Mouse (Mus musculus) bone marrow macrophage, adult 2 months (primary cell): ENCODE measurements around the gene Rasgrp2. TPM values are rescaled to one million over a fixed set of nuclear protein-coding genes. Genes with fewer than 3 reads are reported as not detected.

Experiments
- H3K27ac ChIP-seq: 2 replicates; pipeline ENCODE4 v1.5.1; 2012; ENCODE audit warnings: low read depth, low read length; ENCODE audit not compliant: insufficient read depth
- H3K4me1 ChIP-seq: 2 replicates; pipeline ENCODE4 v1.6.1; 2012; ENCODE audit warnings: low read length; ENCODE audit not compliant: control insufficient read depth, insufficient read depth
- H3K4me3 ChIP-seq: 2 replicates; pipeline ENCODE4 v1.5.1; 2012; ENCODE audit warnings: mild to moderate bottlenecking, low read length, moderate library complexity; ENCODE audit not compliant: insufficient read depth
- CTCF ChIP-seq: IDR thresholded peaks from 2 replicates; pipeline ENCODE4 v1.5.1; 2012; ENCODE audit warnings: low read depth, mild to moderate bottlenecking, low read length, moderate library complexity
- POLR2A ChIP-seq: IDR thresholded peaks from 2 replicates; pipeline ENCODE4 v1.6.1; 2012; ENCODE audit warnings: mild to moderate bottlenecking, low read depth, low read length, borderline replicate concordance
- polyA plus RNA-seq: library from polyadenylated mRNA; stranded (reverse); fragments of >200 nt; gene quantifications from 2 replicates; pipeline ENCODE4 v1.2.4, GENCODE M21; 2012; ENCODE audit not compliant: missing spikeins, insufficient read depth, insufficient read length

Gene Rasgrp2
- 5.9 and 7.7 TPM in 2 replicates for polyA plus RNA-seq

DNA sequence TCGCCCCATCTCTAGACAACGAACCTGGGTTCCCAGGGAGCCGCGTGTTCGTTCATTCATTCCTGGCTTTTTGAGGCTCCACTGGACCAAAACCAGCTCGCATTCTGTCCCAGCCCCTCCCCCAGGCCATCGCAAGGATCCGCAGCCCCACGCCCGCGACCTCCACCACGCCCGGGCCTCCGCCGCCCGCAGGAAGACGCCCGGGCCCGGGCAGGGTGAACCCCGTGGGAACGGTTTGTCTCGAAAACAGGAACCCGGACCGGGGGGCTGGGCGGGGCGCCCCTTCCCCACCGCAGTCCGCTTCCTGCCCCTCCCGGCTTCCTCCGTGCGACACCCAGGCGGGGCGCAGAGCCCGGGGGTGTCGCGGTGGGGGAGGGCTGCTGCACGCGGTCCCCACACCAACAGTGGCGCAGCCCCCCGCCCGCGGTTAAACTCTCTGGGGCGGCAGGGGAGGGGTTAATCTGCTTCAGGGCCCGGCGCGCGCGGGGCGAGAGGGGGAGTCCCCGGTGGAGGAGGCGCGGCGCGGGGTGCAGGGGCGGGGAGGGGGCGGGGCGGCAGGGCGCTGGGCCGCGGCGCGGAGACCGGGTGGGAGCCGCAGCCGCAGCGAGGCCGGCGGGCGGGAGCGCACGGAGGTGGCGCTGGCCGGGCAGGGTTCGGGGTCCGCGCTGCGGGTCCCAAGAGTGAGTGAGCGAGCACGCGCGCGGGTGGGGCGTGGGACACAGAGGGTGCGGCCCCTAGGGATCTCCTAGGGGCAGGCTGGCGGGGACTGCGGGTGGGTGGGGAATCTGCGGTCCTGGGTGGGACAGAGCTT, at the start of gene Rasgrp2:
TSS of gene Rasgrp2 (plus strand) at position 56 of the 811 bp plus-strand sequence.
- TF ChIP-seq CTCF (no peak), POLR2A (no peak)
- Histone ChIP-seq H3K4me1 (peaks cover 9% of the 10 kb centered on the region), H3K4me3 (peak within 1 kb of the TSS; percentile 48), H3K27ac (no peak within 1 kb of the TSS)

DNA sequence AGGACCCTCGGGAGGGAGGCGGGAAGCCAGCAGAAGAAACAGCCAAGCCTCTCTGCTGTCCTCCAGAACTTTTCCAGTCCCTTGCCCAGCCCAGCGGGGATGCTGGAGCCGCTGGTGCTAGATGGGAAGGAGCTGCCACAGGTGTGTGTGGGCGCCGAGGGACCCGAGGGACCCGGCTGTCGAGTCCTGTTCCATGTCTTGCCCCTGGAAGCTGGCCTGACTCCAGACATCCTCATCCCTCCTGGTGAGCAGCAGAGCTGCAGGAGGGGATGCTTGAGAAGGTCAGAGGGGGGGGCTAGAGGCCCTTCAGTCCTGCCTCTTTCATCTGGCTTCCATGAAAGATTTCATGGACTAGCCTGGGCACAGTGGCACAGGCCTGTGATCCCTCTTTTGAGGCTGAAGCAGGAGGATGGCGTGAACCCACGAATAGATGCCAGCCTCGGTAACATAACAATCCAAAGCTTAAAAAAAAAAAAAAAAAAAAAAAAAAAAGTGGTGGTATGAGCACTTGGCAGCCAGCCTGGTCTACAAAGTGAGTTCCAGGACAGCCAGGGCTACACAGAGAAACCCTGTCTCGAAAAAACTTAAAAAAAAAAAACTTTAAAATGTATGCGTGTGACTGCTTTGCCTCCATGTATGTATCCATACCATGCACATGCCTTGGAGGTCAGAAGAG, 47.6 kb upstream of the Rasgrp2 start:
- Histone ChIP-seq H3K4me3 (no peak overlapping the region), H3K4me1 (peaks cover 7% of the 10 kb centered on the region), H3K27ac (no peak overlapping the region)
- TF ChIP-seq CTCF (no peak), POLR2A (no peak)

DNA sequence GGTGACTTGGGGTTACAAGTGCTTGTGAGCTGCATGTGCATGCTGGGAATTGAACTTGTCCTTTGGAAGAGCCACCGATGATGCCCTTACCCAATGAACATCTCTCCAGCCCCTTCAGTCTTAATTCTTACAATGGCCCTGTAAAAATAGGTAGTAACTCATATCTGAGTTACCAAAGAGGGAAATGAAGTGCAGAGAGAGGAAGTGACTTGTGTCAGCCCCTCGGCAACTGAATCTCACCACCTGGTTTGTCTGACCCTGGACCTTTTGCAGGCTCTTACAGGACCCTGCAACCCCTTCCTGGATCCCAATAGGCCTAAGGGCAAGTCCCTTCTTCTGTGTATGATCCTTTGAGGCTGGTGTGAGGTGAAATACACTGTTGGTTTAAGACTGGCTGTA, 47.0 kb upstream of the Rasgrp2 start:
- TF ChIP-seq CTCF = no peak
- no peak for TF ChIP-seq POLR2A
- Histone ChIP-seq H3K4me1 (peaks cover 7% of the 10 kb centered on the region), H3K27ac (no peak overlapping the region), H3K4me3 (no peak overlapping the region)

DNA sequence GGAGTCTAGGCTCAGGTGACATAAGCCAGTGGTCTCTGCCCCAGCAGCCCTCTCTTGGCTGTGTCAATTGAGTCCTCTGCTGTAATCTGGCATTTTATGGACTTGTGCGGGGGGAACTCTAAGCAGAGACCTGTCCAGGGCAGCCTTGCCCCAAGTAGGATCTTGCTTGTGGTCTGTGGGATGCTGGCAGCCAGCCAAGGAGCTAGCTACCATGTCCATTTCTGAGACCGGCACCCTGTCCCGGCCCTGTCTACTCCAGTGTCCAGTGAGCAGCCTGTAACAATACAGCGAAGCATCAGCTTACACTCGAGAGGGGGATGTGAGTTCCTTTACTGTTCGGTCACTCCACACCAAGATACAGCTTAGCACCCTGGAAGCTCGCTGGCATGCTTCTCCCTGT, 45.1 kb upstream of the Rasgrp2 start:
- Histone ChIP-seq H3K4me1 (peaks cover 7% of the 10 kb centered on the region), H3K27ac (no peak overlapping the region), H3K4me3 (no peak overlapping the region)
- no peak for TF ChIP-seq CTCF
- TF ChIP-seq POLR2A = no peak

DNA sequence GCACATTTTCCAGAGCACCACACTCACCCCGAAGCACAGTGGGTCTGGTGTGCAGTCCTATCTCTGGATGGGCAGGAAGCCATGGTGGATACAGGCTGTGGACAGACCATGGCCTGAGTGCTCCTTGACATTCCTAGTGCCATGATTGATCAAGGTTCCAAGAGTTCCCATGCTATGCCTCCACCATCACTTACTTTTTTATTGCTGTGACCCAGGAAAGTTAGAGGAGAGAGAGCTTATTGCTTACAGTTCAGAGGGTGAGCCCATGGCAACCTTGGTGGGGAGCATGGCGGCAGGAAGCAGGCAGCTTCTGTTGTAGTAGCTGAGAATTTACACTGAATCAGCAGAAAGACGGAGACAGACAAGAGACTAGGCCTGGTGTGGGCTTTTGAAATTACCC, 37.8 kb upstream of the Rasgrp2 start:
- Histone ChIP-seq H3K4me3 (no peak overlapping the region), H3K4me1 (peaks cover 8% of the 10 kb centered on the region), H3K27ac (no peak overlapping the region)
- TF ChIP-seq CTCF (no peak), POLR2A (no peak)

DNA sequence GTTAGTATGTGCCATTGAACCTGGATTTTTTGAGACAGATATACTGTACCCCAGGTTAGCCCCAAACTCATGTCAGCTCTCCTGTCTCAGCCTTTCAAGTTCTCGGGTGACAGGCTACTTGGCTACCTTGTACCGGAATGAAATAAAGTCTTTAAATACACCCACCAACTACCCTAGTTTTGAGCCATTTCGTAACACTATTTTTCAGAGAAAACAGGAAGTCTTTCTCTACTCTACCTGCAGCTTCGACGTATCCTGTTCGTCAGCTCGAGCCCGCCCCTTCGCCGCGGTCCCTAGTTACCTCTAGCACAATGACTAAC, 36.1 kb upstream of the Rasgrp2 start:
- Histone ChIP-seq H3K4me3 (peak overlapping the region; percentile 61), H3K27ac (peak overlapping the region; percentile 46), H3K4me1 (peaks cover 11% of the 10 kb centered on the region)
- no peak for TF ChIP-seq CTCF
- no peak for TF ChIP-seq POLR2A

DNA sequence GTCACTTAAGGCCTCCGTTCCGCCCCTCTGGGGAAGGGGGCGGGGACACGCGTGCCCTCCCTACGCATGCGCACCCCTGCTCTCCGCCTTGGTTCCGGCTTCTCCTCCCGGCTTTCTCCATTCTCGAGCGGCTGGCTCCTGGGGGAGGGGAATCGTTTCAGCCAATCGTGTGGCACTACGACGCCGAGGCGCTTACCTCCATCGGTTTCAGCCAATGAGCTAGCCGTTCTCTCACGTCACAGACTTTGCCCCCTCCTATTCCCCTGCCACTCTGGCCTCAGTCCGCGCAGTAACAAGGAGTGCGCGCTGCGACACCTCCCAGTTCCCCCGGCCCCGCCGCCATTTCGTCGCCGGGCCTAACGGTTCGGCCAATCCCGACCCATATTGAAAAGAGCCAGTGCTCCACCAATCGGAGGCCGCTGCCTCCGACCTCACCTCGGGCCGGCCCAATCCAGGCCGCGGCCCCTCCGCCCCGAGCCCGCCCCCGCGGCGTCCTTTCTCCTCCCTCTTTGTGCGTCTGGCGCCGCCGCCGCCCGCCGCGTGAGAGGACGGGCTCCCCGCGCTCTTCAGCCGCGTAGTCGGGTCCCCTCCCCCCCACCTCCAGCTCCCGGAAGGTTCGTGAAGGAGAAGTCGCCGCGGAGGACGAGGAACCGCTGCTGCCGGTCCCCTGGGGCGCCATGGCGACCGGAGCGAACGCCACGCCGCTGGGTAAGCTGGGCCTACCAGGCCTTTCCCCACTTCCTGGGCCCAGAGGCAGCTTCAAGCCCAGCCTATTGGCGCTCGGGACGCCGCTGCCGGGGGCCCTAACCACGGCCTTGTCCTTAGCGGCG, 35.5 kb upstream of the Rasgrp2 start, which contains the start of gene Sf1:
TSS of gene Sf1 (plus strand) at position 280 of the 830 bp plus-strand sequence.
- Histone ChIP-seq H3K4me1 (peaks cover 14% of the 10 kb centered on the region), H3K27ac (peak within 1 kb of the TSS; percentile 98), H3K4me3 (peak within 1 kb of the TSS; percentile 65)
- TF ChIP-seq POLR2A = no peak
- TF ChIP-seq CTCF = no peak

DNA sequence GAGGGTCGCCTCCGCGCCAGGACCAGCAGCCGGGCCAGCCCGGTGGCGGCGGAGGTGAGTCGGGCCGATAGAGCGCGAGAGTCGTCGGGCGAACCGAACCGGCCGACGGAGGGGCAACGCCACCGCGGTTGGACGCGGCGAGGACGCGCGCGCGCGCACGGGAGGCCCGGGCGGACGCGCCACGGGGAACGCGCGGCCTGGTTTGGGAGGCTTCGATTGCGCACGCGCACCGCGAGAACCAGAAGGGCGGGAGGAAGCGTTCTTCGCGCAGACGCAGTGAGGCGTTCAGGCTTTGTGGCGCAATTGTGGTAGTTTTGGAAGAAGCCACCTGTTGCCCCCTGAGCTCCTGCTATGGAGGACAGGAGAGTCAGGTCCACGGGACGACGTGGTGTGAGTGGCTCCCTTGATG, 34.8 kb upstream of the Rasgrp2 start:
- peaks cover 17% of the 10 kb centered on the region for H3K4me1 ChIP-seq
- TF ChIP-seq CTCF = no peak
- no peak for TF ChIP-seq POLR2A

DNA sequence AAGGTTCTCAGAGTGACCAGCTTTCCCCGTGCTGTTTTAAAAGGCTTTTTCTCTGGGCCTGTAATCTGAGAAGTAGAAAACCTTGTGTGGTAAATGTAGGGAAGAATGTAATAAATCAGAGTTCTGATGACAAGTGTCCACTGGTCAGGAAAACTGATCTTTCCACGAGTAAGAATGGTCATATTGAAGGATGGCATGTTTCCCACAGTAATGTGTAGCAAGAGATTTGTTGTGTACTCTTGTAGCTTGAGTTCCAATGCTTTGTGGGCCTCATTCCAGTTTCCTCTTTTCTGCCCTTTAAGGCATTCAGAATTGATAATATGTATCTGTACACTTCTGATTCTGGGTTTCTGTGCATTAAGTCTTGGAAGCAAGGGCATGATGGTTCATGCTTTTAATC, 34.3 kb upstream of the Rasgrp2 start:
- TF ChIP-seq POLR2A (no peak), CTCF (no peak)
- H3K4me3 ChIP-seq = peak overlapping the region; percentile 65
- H3K4me1 ChIP-seq = peaks cover 18% of the 10 kb centered on the region
- peak overlapping the region; percentile 98 for H3K27ac ChIP-seq

More for the DNA sequence above, 34.8 kb upstream of the Rasgrp2 start:
- peak overlapping the region; percentile 65 for H3K4me3 ChIP-seq
- peak overlapping the region; percentile 98 for H3K27ac ChIP-seq

DNA sequence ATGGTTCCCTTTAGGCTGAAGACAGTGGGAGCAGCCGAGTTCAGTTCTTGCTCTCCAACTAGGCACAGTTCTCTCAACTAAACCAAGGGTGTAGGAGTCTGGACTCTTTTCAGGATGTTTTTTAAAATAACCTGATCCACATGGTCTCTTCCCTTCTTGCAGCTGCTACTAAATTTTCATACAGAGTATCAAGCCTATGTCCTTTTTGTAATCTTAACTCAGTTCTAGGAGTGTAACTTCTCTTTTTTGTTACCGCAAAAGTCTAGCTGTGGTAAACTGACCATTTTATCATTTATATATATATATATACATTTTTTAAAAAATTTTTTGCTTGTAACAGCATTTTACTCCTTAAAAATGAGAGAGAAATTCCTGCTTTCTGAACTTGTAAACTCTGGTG, 29.0 kb upstream of the Rasgrp2 start:
- Histone ChIP-seq H3K4me3 (no peak overlapping the region), H3K4me1 (peaks cover 21% of the 10 kb centered on the region), H3K27ac (peak overlapping the region; percentile 18; the same call in 1 of the 2 replicates)
- no peak for TF ChIP-seq CTCF
- no peak for TF ChIP-seq POLR2A
